Mouse (Mus musculus) small intestine, adult 2 months (tissue): ENCODE measurements around the gene Tet2.

Experiments used
- CTCF ChIP-seq: fragments of 200-500 bp; IDR thresholded peaks from 2 replicates; pipeline ENCODE4 v1.5.1; 2012; ENCODE audit warnings: low read depth, mild to moderate bottlenecking, control low read depth, inconsistent platforms, low read length, moderate library complexity, mixed read lengths; ENCODE audit not compliant: insufficient replicate concordance, insufficient read length; ENCODE audit errors: extremely low read depth
- POLR2A ChIP-seq: fragments of 200-500 bp; IDR thresholded peaks from 2 replicates; pipeline ENCODE4 v1.6.1; 2012; ENCODE audit warnings: low read depth, mild to moderate bottlenecking, control low read depth, inconsistent platforms, low read length, moderate library complexity

DNA sequence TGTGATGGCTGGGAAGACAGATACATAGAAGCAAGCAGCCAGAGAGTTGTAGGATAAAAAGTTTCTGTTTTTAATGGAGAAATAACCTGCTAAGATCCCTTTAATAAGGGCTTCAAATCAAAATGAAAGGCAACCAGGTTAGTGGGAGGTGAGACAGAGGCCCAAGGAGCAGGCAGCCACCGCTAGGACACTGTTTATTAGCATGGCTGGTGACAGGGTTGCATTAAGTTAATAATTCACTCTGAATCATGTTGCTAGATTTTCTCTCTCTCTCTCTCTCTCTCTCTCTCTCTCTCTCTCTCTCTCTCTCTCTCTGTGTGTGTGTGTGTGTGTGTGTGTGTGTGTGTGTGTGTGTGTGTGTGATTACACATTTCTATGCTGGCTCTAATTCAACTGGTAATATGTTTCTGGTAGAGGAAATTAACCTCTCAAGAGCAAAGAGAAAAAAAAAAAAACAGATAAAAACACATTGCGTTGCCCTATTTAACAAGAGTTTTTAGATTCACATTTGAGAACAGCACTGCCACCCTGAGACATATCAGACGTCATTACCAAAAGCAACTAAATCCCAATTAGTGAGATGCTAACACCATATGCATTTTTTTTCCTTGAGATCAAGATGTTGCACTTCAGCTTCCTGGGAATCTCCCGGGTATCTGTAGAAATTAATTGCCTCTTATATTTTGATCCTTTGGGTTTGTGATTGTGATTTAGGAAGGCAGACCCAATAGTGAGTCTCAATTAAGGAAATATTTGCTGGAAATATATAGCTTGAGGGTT is 115.4 kb downstream of the Tet2 start:
- no peak for TF ChIP-seq CTCF
- TF ChIP-seq POLR2A, result no peak
